Mouse (Mus musculus) heart, embryonic 11.5 days (tissue): ENCODE results near the gene Synrg. TPM values are rescaled to one million over a fixed set of nuclear protein-coding genes. Genes with fewer than 3 reads are reported as not detected.

ENCODE experiments used
- ATAC-seq: fragments of 200-750 bp; cut with Nextera tagmentation; replicated peaks from 2 replicates; pipeline ENCODE4 v1.8.0; 2017; ENCODE audit warnings: moderate library complexity; ENCODE audit not compliant: insufficient number of reproducible peaks, low FRiP score, low TSS enrichment
- H3K27ac ChIP-seq: fragments of 300-500 bp; sonication (generic); 2 replicates; pipeline ENCODE4 v1.5.1; 2014; ENCODE audit warnings: mild to moderate bottlenecking, low read depth, low read length
- H3K27me3 ChIP-seq: fragments of 300-500 bp; sonication (generic); 2 replicates; pipeline ENCODE4 v1.6.1; 2014; ENCODE audit warnings: mild to moderate bottlenecking, low read length, mixed read lengths; ENCODE audit not compliant: control insufficient read depth, insufficient read depth
- H3K36me3 ChIP-seq: fragments of 300-500 bp; sonication (generic); 2 replicates; pipeline ENCODE4 v1.6.1; 2014; ENCODE audit warnings: mild to moderate bottlenecking, low read length, moderate library complexity, mixed read lengths; ENCODE audit not compliant: control insufficient read depth, insufficient read depth
- H3K4me1 ChIP-seq: fragments of 300-500 bp; sonication (generic); 2 replicates; pipeline ENCODE4 v1.6.1; 2014; ENCODE audit warnings: low read length; ENCODE audit not compliant: control insufficient read depth, insufficient read depth
- H3K4me2 ChIP-seq: fragments of 300-500 bp; sonication (generic); 2 replicates; pipeline ENCODE4 v1.6.1; 2014; ENCODE audit warnings: mild to moderate bottlenecking, moderate library complexity
- H3K4me3 ChIP-seq: fragments of 300-500 bp; sonication (generic); 2 replicates; pipeline ENCODE4 v1.5.1; 2014; ENCODE audit warnings: low read depth, low read length
- H3K9ac ChIP-seq: fragments of 300-500 bp; sonication (generic); 2 replicates; pipeline ENCODE4 v1.6.1; 2014; ENCODE audit warnings: mild to moderate bottlenecking, low read depth, low read length, moderate library complexity
- H3K9me3 ChIP-seq: fragments of 300-500 bp; sonication (generic); replicated peaks from 2 replicates; pipeline ENCODE4 v1.6.1; 2016; ENCODE audit warnings: low read length; ENCODE audit not compliant: control insufficient read depth
- WGBS: fragments of 180-500 bp; shearing (Covaris S2); extraction: QIAGEN DNeasy Blood & Tissue Kit; methylation state at CpG from one replicate; pipeline ENCODE4 v1.1.7; 2014; ENCODE audit not compliant: insufficient replicate concordance; 5-methylcytosine and 5-hydroxymethylcytosine counted together
- polyA plus RNA-seq: library from polyadenylated mRNA; unstranded; fragments of >200 nt; fragmentation: Nextera tagmentation; extraction: Ambion mirVana; gene quantifications from 2 replicates; pipeline ENCODE4 v1.2.1, GENCODE M21; 2014

The Synrg gene
- polyA plus RNA-seq, 1 experiment from 2014 or later, result 7.1 TPM

DNA sequence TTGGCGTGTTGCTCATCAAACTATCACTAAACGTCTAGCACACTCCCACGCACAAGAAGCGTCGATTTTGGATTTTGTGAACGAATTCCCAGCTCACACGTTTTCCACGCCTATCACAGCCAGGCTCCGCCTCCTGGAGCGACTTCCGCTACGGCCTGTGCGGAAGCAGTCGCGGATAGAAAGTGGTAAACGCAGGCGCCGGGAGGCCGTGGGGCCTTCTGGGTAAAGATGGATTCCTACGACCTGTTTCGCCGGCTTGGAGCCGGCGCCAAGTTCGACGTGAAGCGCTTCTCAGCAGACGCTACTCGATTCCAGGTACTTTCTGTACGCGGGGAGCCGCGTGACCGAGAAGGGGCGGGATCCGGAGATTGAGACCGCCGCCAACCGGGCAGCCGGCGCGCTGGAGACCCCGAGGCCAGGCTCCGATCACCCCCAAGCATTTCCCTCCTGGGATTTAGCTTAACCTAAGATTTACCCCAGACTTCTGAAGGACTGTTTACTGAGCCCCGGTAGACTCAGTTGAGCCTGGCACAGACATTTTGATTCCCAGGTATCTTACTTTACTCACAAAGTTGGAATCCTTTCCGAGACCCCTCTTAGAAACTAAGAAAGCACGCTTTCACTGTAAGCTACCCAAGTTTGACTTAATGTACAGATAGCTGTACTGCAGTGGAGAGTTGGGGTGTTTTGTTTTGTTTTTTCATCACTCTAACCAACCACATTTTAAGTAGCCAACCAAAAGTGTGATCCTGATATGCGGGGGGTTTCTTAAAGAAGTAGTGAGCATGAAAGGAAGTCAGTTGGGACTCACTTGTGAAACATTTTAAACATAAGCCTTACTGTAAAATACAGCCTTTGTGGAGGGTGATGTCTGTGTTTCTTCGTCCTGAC lies 22.0 kb upstream of the Synrg start, which contains the start of gene Ddx52:
TSS of gene Ddx52 (plus strand) at position 113 of the 891 bp plus-strand sequence.
- peak within 1 kb of the TSS; percentile 96 for H3K9ac ChIP-seq
- WGBS, result under 1% methylated on average over 49 of the region's 49 CpGs
- H3K4me1 ChIP-seq, result peaks cover 6% of the 10 kb centered on the region
- no peaks in the 10 kb centered on the region for H3K9me3 ChIP-seq
- peaks cover 24% of the 10 kb centered on the region for H3K36me3 ChIP-seq
- peak within 1 kb of the TSS; percentile 77 for H3K4me2 ChIP-seq
- H3K27me3 ChIP-seq, result peaks cover 6% of the 10 kb centered on the region; the same call in 1 of the 2 replicates
- H3K4me3 ChIP-seq, result peak within 1 kb of the TSS; percentile 90
- H3K27ac ChIP-seq, result peak within 1 kb of the TSS; percentile 68
- peak; percentile 74 for ATAC-seq

DNA sequence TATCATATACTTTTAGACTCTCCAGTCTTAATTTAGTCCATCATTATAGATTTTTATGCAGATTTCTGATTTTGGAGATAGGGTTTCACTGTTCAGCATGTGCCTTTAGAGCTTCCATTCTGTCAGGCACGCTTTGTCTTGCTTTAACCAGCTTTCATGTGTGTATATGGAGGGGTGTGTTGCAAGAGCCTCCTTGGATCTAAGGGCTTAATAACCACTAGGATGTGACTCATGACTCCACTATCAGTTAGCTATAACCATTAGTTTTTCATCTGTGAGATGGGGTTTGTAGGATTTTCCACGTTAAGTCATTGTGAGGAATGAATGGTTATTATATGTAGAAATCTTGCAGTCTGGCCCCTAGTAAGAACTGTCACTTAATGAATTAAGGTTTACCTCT lies 7.4 kb upstream of the Synrg start:
- Histone ChIP-seq H3K27me3 (no peaks in the 10 kb centered on the region), H3K9me3 (no peaks in the 10 kb centered on the region), H3K4me2 (no peak overlapping the region), H3K9ac (no peak overlapping the region), H3K4me3 (no peak overlapping the region), H3K4me1 (no peaks in the 10 kb centered on the region), H3K36me3 (peaks cover 30% of the 10 kb centered on the region), H3K27ac (no peak overlapping the region)
- 94% methylated on average over 2 of the region's 2 CpGs for WGBS
- ATAC-seq, result no peak

DNA sequence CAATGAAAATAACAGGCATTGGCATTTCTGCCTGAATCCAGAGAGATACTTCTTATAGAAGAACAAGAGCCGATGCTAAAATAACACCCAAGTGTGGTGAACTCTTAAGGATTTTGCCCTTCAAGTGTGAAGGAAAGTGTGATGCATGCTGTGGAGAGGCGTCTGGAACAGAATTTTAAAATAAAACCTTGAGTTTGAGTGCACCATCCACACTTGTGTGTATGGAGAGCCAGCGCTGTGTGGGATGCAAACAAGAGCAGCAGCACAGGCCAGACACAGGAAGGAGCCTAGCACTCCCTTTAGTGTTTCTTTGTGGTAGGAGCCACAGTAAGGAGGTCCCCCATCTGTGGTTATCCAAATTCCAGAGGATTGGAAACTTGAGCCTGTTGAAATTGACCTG lies 2.2 kb upstream of the Synrg start:
- Histone ChIP-seq H3K36me3 (peaks cover 20% of the 10 kb centered on the region), H3K27me3 (no peaks in the 10 kb centered on the region), H3K27ac (no peak overlapping the region), H3K9ac (no peak overlapping the region), H3K4me2 (no peak overlapping the region), H3K9me3 (no peaks in the 10 kb centered on the region), H3K4me3 (no peak overlapping the region), H3K4me1 (peaks cover 3% of the 10 kb centered on the region; the same call in 1 of the 2 replicates)
- 81% methylated on average over 3 of the region's 3 CpGs for WGBS
- no peak for ATAC-seq

- Histone ChIP-seq H3K27ac (no peak overlapping the region), H3K4me1 (peaks cover 5% of the 10 kb centered on the region; the same call in 1 of the 2 replicates), H3K9me3 (no peaks in the 10 kb centered on the region), H3K27me3 (no peaks in the 10 kb centered on the region), H3K4me2 (no peak overlapping the region), H3K9ac (no peak overlapping the region), H3K36me3 (peaks cover 1% of the 10 kb centered on the region; the same call in 1 of the 2 replicates), H3K4me3 (no peak overlapping the region)
- ATAC-seq, result no peak
- 42% methylated on average over 8 of the region's 8 CpGs for WGBS
These were observed 3.4 kb downstream of the Synrg start for GRCm38 (mm10) chr11:83967436-83968204.

DNA sequence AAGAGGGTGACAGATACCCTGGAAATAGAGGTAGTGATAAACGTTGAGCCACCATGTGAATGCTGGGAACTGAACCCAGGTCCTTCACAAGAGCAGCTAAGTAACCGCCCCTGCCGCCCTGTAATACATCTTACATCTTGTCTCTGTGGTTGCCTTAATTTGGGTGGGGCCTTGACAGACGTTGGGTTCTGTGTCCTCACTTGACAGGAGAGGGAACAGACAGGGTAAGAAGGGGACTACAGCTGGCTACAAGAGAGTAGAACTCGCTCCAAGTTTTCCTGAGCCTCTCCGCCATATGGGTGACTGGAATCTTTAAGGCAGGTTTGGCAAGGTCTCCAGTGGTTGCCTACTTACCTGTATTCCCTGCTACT lies 4.0 kb downstream of the Synrg start:
- Histone ChIP-seq H3K9me3 (no peaks in the 10 kb centered on the region), H3K27me3 (no peaks in the 10 kb centered on the region), H3K4me3 (no peak overlapping the region), H3K4me1 (peaks cover 5% of the 10 kb centered on the region; the same call in 1 of the 2 replicates), H3K36me3 (no peaks in the 10 kb centered on the region; the same call in 1 of the 2 replicates), H3K4me2 (no peak overlapping the region), H3K27ac (no peak overlapping the region), H3K9ac (no peak overlapping the region)
- 77% methylated on average over 6 of the region's 6 CpGs for WGBS
- no peak for ATAC-seq

DNA sequence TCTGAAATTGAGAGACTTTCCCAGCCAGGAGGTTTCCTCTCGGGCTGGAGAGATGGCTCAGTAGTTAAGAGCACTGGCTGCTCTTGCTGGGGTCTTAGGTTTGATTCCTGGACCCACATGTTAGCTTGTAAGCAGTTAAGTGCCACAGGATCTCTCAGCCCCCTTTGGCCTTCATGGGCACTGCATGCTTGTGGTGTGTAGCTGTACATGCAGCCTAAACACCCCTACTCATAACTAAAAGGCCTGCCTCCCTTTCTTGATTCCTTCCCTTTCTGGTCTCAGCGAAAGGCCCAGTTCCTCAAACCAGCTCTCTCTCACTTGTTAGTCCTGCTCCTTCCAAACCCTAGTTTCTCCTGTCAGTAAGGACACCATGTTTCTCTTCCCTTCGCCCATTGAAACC lies 4.8 kb downstream of the Synrg start:
- Histone ChIP-seq H3K9me3 (no peaks in the 10 kb centered on the region), H3K27ac (no peak overlapping the region), H3K9ac (no peak overlapping the region), H3K36me3 (no peaks in the 10 kb centered on the region; the same call in 1 of the 2 replicates), H3K4me2 (no peak overlapping the region), H3K4me1 (peaks cover 3% of the 10 kb centered on the region; the same call in 1 of the 2 replicates), H3K27me3 (no peaks in the 10 kb centered on the region), H3K4me3 (no peak overlapping the region)
- 90% methylated on average over 3 of the region's 3 CpGs for WGBS
- ATAC-seq, result no peak

- H3K27me3 ChIP-seq, result no peaks in the 10 kb centered on the region
- H3K9me3 ChIP-seq, result no peaks in the 10 kb centered on the region
- no peak overlapping the region for H3K4me2 ChIP-seq
- no peak overlapping the region for H3K9ac ChIP-seq
- H3K4me3 ChIP-seq, result no peak overlapping the region
- 77% methylated on average over 7 of the region's 7 CpGs for WGBS
- H3K36me3 ChIP-seq, result peaks cover 9% of the 10 kb centered on the region
- H3K4me1 ChIP-seq, result no peaks in the 10 kb centered on the region
- no peak for ATAC-seq
- no peak overlapping the region for H3K27ac ChIP-seq
These were observed 10.5 kb downstream of the Synrg start for GRCm38 (mm10) chr11:83974561-83975346.

GRCm38 (mm10) chr11:83975488-83975887 lies 11.3 kb downstream of the Synrg start:
- Histone ChIP-seq H3K9ac (no peak overlapping the region), H3K4me2 (no peak overlapping the region), H3K27ac (no peak overlapping the region), H3K27me3 (no peaks in the 10 kb centered on the region), H3K4me1 (no peaks in the 10 kb centered on the region), H3K36me3 (peaks cover 13% of the 10 kb centered on the region), H3K9me3 (no peaks in the 10 kb centered on the region), H3K4me3 (no peak overlapping the region)
- ATAC-seq, result no peak
- WGBS, result 91% methylated on average over 1 of the region's 1 CpGs
